Mouse (Mus musculus) A20 (cell line): ENCODE results near the gene Mboat2.

Source experiments
- DNase-seq: peaks from one replicate; pipeline ENCODE4 v3.0.0-alpha.2; 2011; ENCODE audit warnings: low read depth, low spot score

The Mboat2 gene

DNA sequence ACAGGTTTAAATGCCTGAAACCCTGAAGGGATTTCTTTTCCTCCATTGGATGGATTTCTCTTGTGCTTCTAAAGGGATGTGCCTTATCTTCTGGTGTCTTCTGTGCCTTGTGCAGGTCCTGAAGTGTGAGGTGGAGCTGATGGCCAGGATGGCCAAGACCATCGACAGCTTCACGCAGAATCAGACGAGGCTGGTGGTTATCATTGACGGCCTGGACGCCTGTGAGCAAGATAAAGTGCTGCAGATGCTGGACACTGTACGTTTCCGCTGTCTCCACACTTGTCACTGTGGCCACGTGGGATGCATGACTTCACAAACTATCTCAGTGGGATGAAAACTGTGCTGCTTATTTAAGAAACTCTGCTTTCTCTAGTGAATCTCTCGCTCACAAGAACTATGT, 179.3 kb downstream of the Mboat2 start:
- DNase-seq, result no peak

GRCm38 (mm10) chr12:25010416-25010815, 179.7 kb downstream of the Mboat2 start:
- DNase-seq, result no peak

- DNase-seq, result no peak
These were observed 181.2 kb downstream of the Mboat2 start for GRCm38 (mm10) chr12:25011733-25012367.

DNA sequence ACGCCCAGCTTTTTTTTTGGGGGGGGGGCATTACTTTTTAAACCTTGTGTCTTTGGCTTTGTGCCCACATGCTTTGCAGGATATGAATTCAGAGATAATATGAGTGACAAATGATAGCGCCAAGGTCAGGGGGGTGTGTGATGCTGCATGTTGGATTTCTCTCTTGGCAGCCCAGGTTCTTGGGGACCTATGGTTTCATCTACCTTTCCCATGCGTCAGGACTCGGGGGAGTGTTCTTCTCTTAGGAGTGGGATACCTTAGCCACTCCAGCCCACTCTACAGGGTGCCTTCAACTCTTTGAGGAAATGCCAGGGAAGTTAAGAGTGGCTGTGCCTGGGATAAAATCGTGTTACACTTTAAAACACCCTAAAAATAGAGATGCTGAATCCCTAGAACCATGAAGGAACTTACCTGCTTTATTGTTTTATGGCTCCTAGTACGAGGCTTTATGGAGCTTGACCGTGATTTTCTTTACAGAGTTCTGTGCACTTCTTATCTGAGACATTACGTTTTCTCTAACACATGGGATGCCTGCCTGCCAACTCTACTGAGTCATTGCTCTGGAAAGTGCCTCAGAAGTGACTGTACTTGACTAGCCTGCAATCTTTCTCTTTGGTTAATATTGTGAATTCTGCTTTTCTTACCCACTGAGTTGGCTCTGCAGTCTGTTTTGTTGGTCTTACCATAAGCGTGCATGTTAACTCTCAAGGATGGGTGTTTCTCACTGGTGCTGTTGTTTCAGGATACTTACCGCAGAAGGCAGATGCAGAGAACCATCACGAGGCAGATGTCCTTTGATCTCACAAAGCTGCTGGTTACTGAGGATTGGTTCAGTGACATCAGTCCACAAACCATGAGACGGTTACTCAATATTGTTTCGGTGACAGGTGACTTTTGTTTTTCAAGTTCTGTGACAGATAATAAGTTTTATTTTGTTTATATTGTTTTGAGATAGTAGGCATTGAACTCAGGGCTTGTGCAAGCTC, 182.2 kb downstream of the Mboat2 start:
- DNase-seq, result no peak
